Comparison of ENCODE assay signal across 13 mouse cellular contexts in genomic region chr15:5196691-5197090, GRCm38 (mm10). TPM values are rescaled to one million over a fixed set of nuclear protein-coding genes. Genes with fewer than 3 reads are reported as not detected.
DNase-seq lines count a peak whose midpoint lies in the region; ATAC-seq and TF ChIP-seq lines count a peak whose summit lies in the region.
"Had no signal": no experiment of that assay in that cellular context is flagged by ENCODE, and none has a peak within 500 bp of the region (broad histone marks: within the 10 kb centered on the region; RNA-seq: fewer than 3 reads in every experiment).

No protein-coding gene starts in this region.

- ATAC-seq in kidney, embryonic 15.5 days (replicated peaks; ENCODE audit: low FRiP score): no peak
- ATAC-seq in heart, embryonic 16.5 days (replicated peaks; ENCODE audit: extremely low read depth, insufficient read depth, low FRiP score): no peak; the same call in 1 of the 2 replicates
- no peak for ATAC-seq in forebrain, postnatal 0 days
- ATAC-seq in hindbrain, embryonic 11.5 days (ENCODE audit: low FRiP score): no peak

- no peak overlapping the region for H3K9ac ChIP-seq in kidney, embryonic 15.5 days
- H3K9ac ChIP-seq in heart, embryonic 16.5 days (ENCODE audit: low read length): no peak overlapping the region
- H3K9ac ChIP-seq in forebrain, postnatal 0 days: no peak overlapping the region
- H3K9ac ChIP-seq in hindbrain, embryonic 11.5 days (ENCODE audit: low read depth, low read length): no peak overlapping the region
- H3K9ac ChIP-seq: embryonic facial prominence, embryonic 12.5 days; hindbrain, embryonic 15.5 days; liver, embryonic 14.5 days had no signal

- peaks cover 15% of the 10 kb centered on the region for H3K4me1 ChIP-seq in kidney, embryonic 15.5 days
- peaks cover 30% of the 10 kb centered on the region for H3K4me1 ChIP-seq in heart, embryonic 16.5 days (ENCODE audit: control insufficient read depth, insufficient read depth, low read length)
- H3K4me1 ChIP-seq in forebrain, postnatal 0 days (ENCODE audit: insufficient read depth): no peaks in the 10 kb centered on the region
- no peaks in the 10 kb centered on the region for H3K4me1 ChIP-seq in hindbrain, embryonic 11.5 days (replicated peaks; ENCODE audit: control insufficient read depth, insufficient read depth, low read length)
- H3K4me1 ChIP-seq: embryonic facial prominence, embryonic 12.5 days; hindbrain, embryonic 15.5 days had no signal

- no peak overlapping the region for H3K4me2 ChIP-seq in kidney, embryonic 15.5 days
- H3K4me2 ChIP-seq in heart, embryonic 16.5 days (ENCODE audit: low read depth, low read length): no peak overlapping the region
- peak overlapping the region; percentile 54 for H3K4me2 ChIP-seq in myocyte (ENCODE audit: low read depth)
- no peak overlapping the region for H3K4me2 ChIP-seq in forebrain, postnatal 0 days (ENCODE audit: low read depth)
- H3K4me2 ChIP-seq in hindbrain, embryonic 11.5 days (replicated peaks; ENCODE audit: low read depth, low read length): no peak overlapping the region
- H3K4me2 ChIP-seq: embryonic facial prominence, embryonic 12.5 days; hindbrain, embryonic 15.5 days had no signal

- peak; percentile 26 for DNase-seq in gastrocnemius, postnatal 25 days
- no peak for DNase-seq in gastrocnemius, postnatal 36 days
- DNase-seq in kidney, adult 8-10 months: no peak
- DNase-seq in forebrain, postnatal 0 days: no peak
- no peak for DNase-seq in hindbrain, embryonic 11.5 days (ENCODE audit: low spot score)
- DNase-seq: B cell, adult 2 months; thymus, postnatal 4 days had no signal

- peaks cover 25% of the 10 kb centered on the region for H3K36me3 ChIP-seq in kidney, embryonic 15.5 days
- H3K36me3 ChIP-seq in heart, embryonic 16.5 days (ENCODE audit: control insufficient read depth, insufficient read depth): peaks cover 3% of the 10 kb centered on the region; the same call in 1 of the 2 replicates
- no peaks in the 10 kb centered on the region for H3K36me3 ChIP-seq in myocyte (ENCODE audit: control insufficient read depth, insufficient read depth)
- H3K36me3 ChIP-seq in forebrain, postnatal 0 days (ENCODE audit: insufficient read depth): peaks cover 2% of the 10 kb centered on the region
- H3K36me3 ChIP-seq in hindbrain, embryonic 11.5 days (ENCODE audit: control insufficient read depth, insufficient read depth, low read length): no peaks in the 10 kb centered on the region
- H3K36me3 ChIP-seq: hindbrain, embryonic 15.5 days had no signal

- no peak overlapping the region for H3ac ChIP-seq in myocyte (ENCODE audit: control insufficient read depth, insufficient read length)

- TF ChIP-seq CTCF in forebrain, postnatal 0 days (IDR thresholded peaks at IDR 0.05; ENCODE audit: low read depth): no peak

- H3K27ac ChIP-seq in kidney, embryonic 15.5 days: peak overlapping the region; percentile 68; the same call in 1 of the 2 replicates
- H3K27ac ChIP-seq in heart, embryonic 16.5 days (ENCODE audit: low read length): peak overlapping the region; percentile 29; the same call in 1 of the 2 replicates
- no peak overlapping the region for H3K27ac ChIP-seq in forebrain, postnatal 0 days (ENCODE audit: low read depth, low read length)
- H3K27ac ChIP-seq in hindbrain, embryonic 11.5 days (ENCODE audit: low read depth, low read length): no peak overlapping the region
- H3K27ac ChIP-seq: embryonic facial prominence, embryonic 12.5 days; hindbrain, embryonic 15.5 days; liver, embryonic 14.5 days had no signal

- WGBS in kidney, embryonic 15.5 days: 58% methylated on average over 4 of the region's 4 CpGs
- 46% methylated on average over 4 of the region's 4 CpGs for WGBS in heart, embryonic 16.5 days
- 82% methylated on average over 4 of the region's 4 CpGs for whole genome bisulfite sequencing in forebrain, postnatal 0 days
- 62% methylated on average over 4 of the region's 4 CpGs for WGBS in hindbrain, embryonic 11.5 days

- no peaks in the 10 kb centered on the region for H3K9me3 ChIP-seq in kidney, embryonic 15.5 days (replicated peaks)
- H3K9me3 ChIP-seq in heart, embryonic 16.5 days (replicated peaks; ENCODE audit: control insufficient read depth, low read length): no peaks in the 10 kb centered on the region
- H3K9me3 ChIP-seq in forebrain, postnatal 0 days (ENCODE audit: low read length): no peaks in the 10 kb centered on the region
- H3K9me3 ChIP-seq in hindbrain, embryonic 11.5 days (ENCODE audit: control insufficient read depth, low read length): no peaks in the 10 kb centered on the region
- H3K9me3 ChIP-seq: embryonic facial prominence, embryonic 12.5 days; hindbrain, embryonic 15.5 days had no signal

- no peak overlapping the region for H3K4me3 ChIP-seq in kidney, embryonic 15.5 days (replicated peaks)
- no peak overlapping the region for H3K4me3 ChIP-seq in heart, embryonic 16.5 days (ENCODE audit: low read length)
- no peak overlapping the region for H3K4me3 ChIP-seq in myocyte
- H3K4me3 ChIP-seq in forebrain, postnatal 0 days (ENCODE audit: low read depth, low read length): no peak overlapping the region
- H3K4me3 ChIP-seq in hindbrain, embryonic 11.5 days (ENCODE audit: low read depth, low read length): no peak overlapping the region
- H3K4me3 ChIP-seq: embryonic facial prominence, embryonic 12.5 days; hindbrain, embryonic 15.5 days had no signal

- no peaks in the 10 kb centered on the region for H3K27me3 ChIP-seq in kidney, embryonic 15.5 days
- H3K27me3 ChIP-seq in heart, embryonic 16.5 days (ENCODE audit: control insufficient read depth, insufficient read depth, low read length): no peaks in the 10 kb centered on the region
- no peaks in the 10 kb centered on the region for H3K27me3 ChIP-seq in myocyte (ENCODE audit: control insufficient read depth, insufficient read depth, insufficient read length)
- no peaks in the 10 kb centered on the region for H3K27me3 ChIP-seq in forebrain, postnatal 0 days (ENCODE audit: insufficient read depth, low read length)
- no peaks in the 10 kb centered on the region for H3K27me3 ChIP-seq in hindbrain, embryonic 11.5 days (ENCODE audit: control insufficient read depth, insufficient read depth, low read length)
- H3K27me3 ChIP-seq: embryonic facial prominence, embryonic 12.5 days; hindbrain, embryonic 15.5 days had no signal

- intact Hi-C loops in gastrocnemius, postnatal 36 days (cut with DNase I): no loop called here

- no peak for TF ChIP-seq POLR2A in myocyte (IDR thresholded peaks at IDR 0.05; ENCODE audit: insufficient read length, low read depth)

- H3K79me2 ChIP-seq in myocyte (ENCODE audit: control insufficient read depth, insufficient read depth): no peaks in the 10 kb centered on the region

TF ChIP-seq in myocyte, 11 proteins besides CTCF, POLR2A, EP300 and RAD21:
- TF ChIP-seq USF1 (IDR thresholded peaks at IDR 0.05; ENCODE audit: low read depth) (no peak), MYOG (IDR thresholded peaks at IDR 0.05; ENCODE audit: control insufficient read depth in 1 of 3, insufficient read depth in 1 of 3, insufficient read length in 2 of 3, low read depth in 2 of 3) (no peak), MYOD1 (IDR thresholded peaks at IDR 0.05; ENCODE audit: control insufficient read depth in 1 of 3, insufficient read length in 2 of 3, low read depth in 2 of 3) (no peak), TCF3 (IDR thresholded peaks at IDR 0.05; ENCODE audit: insufficient read length, low read depth) (no peak), CEBPB (IDR thresholded peaks at IDR 0.05; ENCODE audit: insufficient read depth, poor library complexity, severe bottlenecking) (no peak), E2F4 (IDR thresholded peaks at IDR 0.05; ENCODE audit: insufficient read depth) (no peak), SRF (IDR thresholded peaks at IDR 0.05; ENCODE audit: control insufficient read depth, insufficient read length, low read depth) (no peak), TCF12 (IDR thresholded peaks at IDR 0.05; ENCODE audit: insufficient read depth, poor library complexity, severe bottlenecking) (no peak), POLR2AphosphoS2 (IDR thresholded peaks at IDR 0.05; ENCODE audit: insufficient read length, low read depth) (no peak), MAX (IDR thresholded peaks at IDR 0.05; ENCODE audit: low read depth) (no peak), REST (IDR thresholded peaks at IDR 0.05; ENCODE audit: insufficient read depth, insufficient read length) (no peak)

RNA-seq across cellular contexts. Expression of gene Ttc33, which starts 11.4 kb away (rescaled TPM):
- 10 to 100 TPM; 39.3 to 48.5 TPM for total RNA-seq in gastrocnemius, postnatal 25 days (2021)
- total RNA-seq in gastrocnemius, postnatal 36 days (2021): 10 to 100 TPM; 43.7 to 48.9 TPM
- polyA plus RNA-seq in kidney, embryonic 15.5 days (2015; fragmentation: Nextera tagmentation; extraction: Ambion mirVana): 45.1 and 45.2 TPM in 2 replicates
- polyA plus RNA-seq in heart, embryonic 16.5 days (2015; fragmentation: Nextera tagmentation; extraction: Ambion mirVana): 33.3 and 36.3 TPM in 2 replicates
- polyA plus RNA-seq in myocyte (2012; fragmentation: generic; extraction: Trizol): 17.8 TPM
- 47.3 and 50.0 TPM in 2 replicates for total RNA-seq in forebrain, postnatal 0 days (2014; rRNA removed)
- polyA plus RNA-seq in forebrain, postnatal 0 days (2015; fragmentation: Nextera tagmentation; extraction: Ambion mirVana): 42.7 and 50.8 TPM in 2 replicates
- 50.6 and 52.1 TPM in 2 replicates for polyA plus RNA-seq in hindbrain, embryonic 11.5 days (2014; fragmentation: Nextera tagmentation; extraction: Ambion mirVana)

RNA-seq across cellular contexts. Expression of gene Ptger4, which starts 47.3 kb away (rescaled TPM):
- total RNA-seq in gastrocnemius, postnatal 25 days (2021): 1 to 10 TPM in 1 of 2 experiments, under 1 TPM in 1; 0.49 to 1.9 TPM
- 1 to 10 TPM; 1.1 to 2.2 TPM for total RNA-seq in gastrocnemius, postnatal 36 days (2021)
- 4.2 and 5.2 TPM in 2 replicates for polyA plus RNA-seq in kidney, embryonic 15.5 days (2015; fragmentation: Nextera tagmentation; extraction: Ambion mirVana)
- polyA plus RNA-seq in heart, embryonic 16.5 days (2015; fragmentation: Nextera tagmentation; extraction: Ambion mirVana): 5.2 and 6.7 TPM in 2 replicates
- polyA plus RNA-seq in myocyte (2012; fragmentation: generic; extraction: Trizol): 0.95 TPM
- 1.5 and 2.7 TPM in 2 replicates for total RNA-seq in forebrain, postnatal 0 days (2014; rRNA removed)
- 0.65 and 1.3 TPM in 2 replicates for polyA plus RNA-seq in forebrain, postnatal 0 days (2015; fragmentation: Nextera tagmentation; extraction: Ambion mirVana)
- polyA plus RNA-seq in hindbrain, embryonic 11.5 days (2014; fragmentation: Nextera tagmentation; extraction: Ambion mirVana): 0.97 and 1.0 TPM in 2 replicates

RNA-seq across cellular contexts. Expression of gene Prkaa1, which starts 53.0 kb away (rescaled TPM):
- 10 to 100 TPM; 11.5 to 11.6 TPM for total RNA-seq in gastrocnemius, postnatal 25 days (2021)
- total RNA-seq in gastrocnemius, postnatal 36 days (2021): 1 to 10 TPM; 9.0 to 9.4 TPM
- polyA plus RNA-seq in kidney, embryonic 15.5 days (2015; fragmentation: Nextera tagmentation; extraction: Ambion mirVana): 22.6 and 23.7 TPM in 2 replicates
- polyA plus RNA-seq in heart, embryonic 16.5 days (2015; fragmentation: Nextera tagmentation; extraction: Ambion mirVana): 14.8 and 17.1 TPM in 2 replicates
- polyA plus RNA-seq in myocyte (2012; fragmentation: generic; extraction: Trizol): 14.9 TPM
- total RNA-seq in forebrain, postnatal 0 days (2014; rRNA removed): 19.7 and 24.1 TPM in 2 replicates
- polyA plus RNA-seq in forebrain, postnatal 0 days (2015; fragmentation: Nextera tagmentation; extraction: Ambion mirVana): 7.7 and 10.8 TPM in 2 replicates
- 19.8 and 20.6 TPM in 2 replicates for polyA plus RNA-seq in hindbrain, embryonic 11.5 days (2014; fragmentation: Nextera tagmentation; extraction: Ambion mirVana)

Comparison
In these comparisons a context has a peak if more than half of its experiments do, and no peak if none do; other contexts are left out.
1. H3K27ac ChIP-seq: peak in kidney, embryonic 15.5 days (single experiment) and heart, embryonic 16.5 days (single experiment); none in forebrain, postnatal 0 days (single experiment) and hindbrain, embryonic 11.5 days (single experiment).